Mouse (Mus musculus): ENCODE results near the gene Arl3.

GRCm38 (mm10) chr19:46617361-46617760 is 44.4 kb upstream of the Arl3 start:
- no peak for TF ChIP-seq SIN3A (IDR thresholded peaks at IDR 0.05; ENCODE audit: low read length)
- no peak for TF ChIP-seq POLR2AphosphoS2 (IDR thresholded peaks at IDR 0.05; ENCODE audit: low read depth, low read length)
- no peak for TF ChIP-seq EP300 (IDR thresholded peaks at IDR 0.05; ENCODE audit: low read length)
- TF ChIP-seq MXI1 (IDR thresholded peaks at IDR 0.05; ENCODE audit: low read depth, low read length): no peak
- no peak for TF ChIP-seq CTCF (conservative IDR thresholded peaks at IDR 0.05 in 1 of 2, IDR thresholded peaks at IDR 0.05 in 1 of 2; ENCODE audit: low read depth in 2 of 2, low read length in 2 of 2)
- no peak for TF ChIP-seq IRF4 (IDR thresholded peaks at IDR 0.05; ENCODE audit: low read depth, low read length)
- TF ChIP-seq RAD21 (IDR thresholded peaks at IDR 0.05; ENCODE audit: low read depth, low read length): no peak
- no peak for TF ChIP-seq CHD2 (IDR thresholded peaks at IDR 0.05; ENCODE audit: low read length)
- TF ChIP-seq POLR2A (IDR thresholded peaks at IDR 0.05; ENCODE audit: low read depth, low read length): no peak
- no peak for TF ChIP-seq ZKSCAN1 (IDR thresholded peaks at IDR 0.05; ENCODE audit: borderline replicate concordance, low read depth, low read length)

Measured in CH12.LX (cell line).